Mouse (Mus musculus) 3T3-L1 (cell line): ENCODE measurements around the gene Tnfsf9.
"Not testable (repeated sequence)": the region's sequence is repeated elsewhere in the genome, so short reads cannot be mapped to it uniquely, and the experiment has no call there.

ENCODE experiments used
- DNase-seq: peaks from one replicate; pipeline ENCODE4 v3.0.0-alpha.2; 2015; ENCODE audit warnings: low read depth, low spot score

The Tnfsf9 gene

DNA sequence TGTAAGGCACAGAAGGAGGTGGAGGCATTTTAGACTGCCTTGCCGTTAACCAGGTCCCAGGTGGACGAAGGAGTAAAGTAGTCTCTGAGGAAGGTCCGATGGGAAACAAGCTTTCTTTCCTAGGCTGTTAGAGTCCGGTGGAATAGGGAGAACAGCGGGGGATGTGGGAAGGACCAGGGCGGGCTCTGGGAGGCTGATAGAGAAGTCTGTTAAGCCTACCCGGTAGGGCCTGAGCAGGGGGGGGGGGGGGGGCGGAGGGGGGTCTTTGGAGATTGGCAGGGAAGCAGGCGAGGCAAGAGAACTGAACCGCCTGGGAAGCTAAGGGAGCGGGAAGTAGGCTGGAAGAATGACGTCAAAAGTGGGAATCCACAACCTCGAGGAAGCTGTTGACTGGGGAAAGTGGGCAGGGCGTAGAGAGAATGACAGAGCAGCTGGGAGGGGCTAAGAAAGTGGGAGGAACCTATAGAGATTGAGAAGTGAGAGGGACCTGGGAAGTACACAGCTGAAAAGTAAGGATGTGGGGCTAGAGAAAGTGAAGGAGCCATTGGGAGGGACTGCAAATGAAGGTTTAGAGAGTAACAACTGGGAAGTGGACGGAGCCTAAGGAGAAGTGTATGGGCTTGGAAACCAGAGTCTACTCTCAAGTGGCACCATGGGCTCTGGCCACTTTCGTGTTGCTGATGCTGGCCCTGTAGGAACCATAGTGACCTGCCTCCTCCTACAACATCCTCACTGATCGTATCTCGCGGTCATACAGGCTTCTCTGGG, 9.1 kb upstream of the Tnfsf9 start:
- peak; percentile 39 for DNase-seq

DNA sequence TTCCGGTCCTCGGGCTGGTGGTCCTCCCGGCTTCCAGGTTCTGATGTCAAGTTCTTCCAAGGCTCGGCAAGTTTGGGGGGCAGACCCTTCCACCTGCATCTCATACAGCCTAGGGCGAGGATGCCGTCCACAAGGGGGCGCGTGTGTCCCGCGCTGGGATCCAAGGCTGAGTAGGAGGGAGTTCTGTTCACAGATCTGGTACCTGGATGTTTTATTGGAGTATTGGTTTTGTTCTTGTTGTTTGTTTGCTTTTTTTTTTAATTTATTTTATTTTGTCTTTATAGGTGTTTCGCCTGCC, 8.6 kb upstream of the Tnfsf9 start:
- peak; percentile 74 for DNase-seq

DNA sequence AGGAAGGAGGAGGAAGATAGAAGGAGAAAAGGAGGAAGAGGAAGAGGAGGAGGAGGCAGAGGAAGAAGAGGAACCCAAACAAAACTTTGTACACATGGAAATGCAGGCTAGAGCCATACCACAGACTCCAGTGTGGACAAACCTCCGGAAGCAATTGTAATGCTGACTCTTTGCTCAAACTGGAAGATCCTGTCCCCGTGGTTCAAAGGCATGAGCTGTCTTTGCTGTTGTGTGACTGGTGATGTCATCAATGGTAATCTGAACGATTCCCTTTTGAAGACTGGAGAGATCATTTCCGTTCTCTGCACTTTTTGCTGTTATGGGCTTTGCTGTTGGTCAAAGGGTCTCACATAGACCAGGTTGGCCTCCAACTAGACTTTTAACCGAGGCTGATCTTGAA, 6.8 kb upstream of the Tnfsf9 start:
- DNase-seq: no peak

DNA sequence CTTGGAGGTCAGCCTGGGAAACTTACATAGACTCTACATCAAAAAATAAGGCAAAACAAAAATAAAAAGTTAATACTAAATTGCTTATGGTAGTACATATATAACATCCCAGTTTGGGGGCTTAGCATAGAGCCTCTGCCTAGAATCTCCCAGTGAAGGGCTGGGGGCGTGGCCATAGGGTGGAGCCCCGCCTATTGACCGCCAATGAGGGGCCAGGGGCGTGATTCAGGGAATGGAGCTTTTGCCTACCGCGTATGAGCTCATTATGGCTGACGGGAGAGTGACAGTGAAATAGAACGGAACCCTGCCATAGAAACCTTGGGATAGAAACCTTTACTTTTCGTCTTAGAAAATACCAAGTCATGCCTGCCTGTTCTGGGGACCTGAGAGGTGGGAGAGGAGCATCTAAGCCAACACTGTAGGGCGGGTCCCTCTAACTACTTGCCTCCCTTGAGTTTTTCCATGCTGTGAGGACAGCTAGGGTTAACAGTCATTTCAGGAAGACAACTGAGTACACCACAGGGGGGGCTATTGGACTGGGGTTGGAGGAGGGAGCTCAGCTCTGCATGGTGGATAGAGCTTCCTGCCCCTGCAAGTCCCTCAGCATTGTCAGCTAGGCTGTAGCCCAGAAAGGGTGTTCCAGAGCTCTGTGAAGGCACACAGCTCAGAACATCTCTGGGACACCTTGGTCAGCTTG, 5.3 kb upstream of the Tnfsf9 start:
- no peak for DNase-seq

DNA sequence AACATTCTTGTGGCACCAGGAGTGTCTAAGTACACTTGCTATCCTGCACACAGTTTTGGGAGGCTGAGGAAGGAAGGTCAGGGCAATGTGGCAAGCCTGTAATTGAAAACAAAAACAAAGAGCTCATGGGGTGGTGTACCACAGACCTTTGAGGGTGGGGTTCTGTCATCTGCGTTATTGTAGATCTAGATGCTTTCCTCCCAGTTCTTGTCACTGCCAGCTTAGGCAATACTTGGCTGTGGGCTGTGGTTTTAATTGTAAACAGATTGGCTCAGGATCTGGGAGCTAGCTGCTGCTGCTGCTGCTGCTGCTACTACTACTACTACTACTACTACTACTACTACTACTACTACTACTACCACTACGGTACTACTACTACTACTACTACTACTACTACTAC, 2.8 kb upstream of the Tnfsf9 start:
- DNase-seq: peak; percentile 76

DNA sequence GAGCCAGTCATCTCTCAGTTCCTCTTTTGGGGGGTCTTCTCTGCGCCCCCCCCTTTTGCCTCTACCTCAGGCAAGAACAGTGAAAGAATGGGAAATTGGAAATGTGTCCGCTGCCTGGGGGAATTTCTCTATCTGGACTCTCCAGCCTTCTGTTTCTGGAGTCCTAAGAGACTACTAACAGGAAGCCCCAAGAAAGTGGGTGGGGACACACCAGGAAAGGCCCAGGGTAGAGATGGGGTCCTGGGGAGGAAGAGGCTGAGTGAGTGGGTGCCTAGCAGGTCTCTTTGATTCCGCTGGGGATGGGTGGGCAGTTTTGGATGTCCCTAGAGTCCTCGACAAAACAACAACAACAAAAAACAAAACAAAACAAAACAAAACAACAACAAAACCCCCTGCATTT, 629 bp upstream of the Tnfsf9 start:
- DNase-seq: peak; percentile 39

DNA sequence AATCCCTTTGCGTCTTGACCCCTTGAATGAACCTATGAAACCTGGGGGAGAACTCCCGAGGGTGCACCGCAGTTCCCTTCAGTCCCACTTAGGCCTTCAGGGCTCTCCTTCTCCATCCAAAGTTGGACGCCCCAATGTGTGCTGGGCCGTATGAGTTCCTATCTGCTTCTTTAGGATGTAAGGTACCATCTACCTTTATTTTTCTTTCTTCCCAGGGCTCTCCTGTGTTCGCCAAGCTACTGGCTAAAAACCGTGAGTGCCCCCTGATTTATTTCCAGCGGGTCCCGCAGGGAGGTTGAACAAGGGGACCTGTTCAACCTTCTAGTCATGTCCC, 877 bp downstream of the Tnfsf9 start:
- DNase-seq: no peak

DNA sequence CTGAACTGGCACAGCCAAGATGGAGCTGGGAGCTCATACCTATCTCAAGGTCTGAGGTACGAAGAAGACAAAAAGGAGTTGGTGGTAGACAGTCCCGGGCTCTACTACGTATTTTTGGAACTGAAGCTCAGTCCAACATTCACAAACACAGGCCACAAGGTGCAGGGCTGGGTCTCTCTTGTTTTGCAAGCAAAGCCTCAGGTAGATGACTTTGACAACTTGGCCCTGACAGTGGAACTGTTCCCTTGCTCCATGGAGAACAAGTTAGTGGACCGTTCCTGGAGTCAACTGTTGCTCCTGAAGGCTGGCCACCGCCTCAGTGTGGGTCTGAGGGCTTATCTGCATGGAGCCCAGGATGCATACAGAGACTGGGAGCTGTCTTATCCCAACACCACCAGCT, 1.9 kb downstream of the Tnfsf9 start:
- no peak for DNase-seq

DNA sequence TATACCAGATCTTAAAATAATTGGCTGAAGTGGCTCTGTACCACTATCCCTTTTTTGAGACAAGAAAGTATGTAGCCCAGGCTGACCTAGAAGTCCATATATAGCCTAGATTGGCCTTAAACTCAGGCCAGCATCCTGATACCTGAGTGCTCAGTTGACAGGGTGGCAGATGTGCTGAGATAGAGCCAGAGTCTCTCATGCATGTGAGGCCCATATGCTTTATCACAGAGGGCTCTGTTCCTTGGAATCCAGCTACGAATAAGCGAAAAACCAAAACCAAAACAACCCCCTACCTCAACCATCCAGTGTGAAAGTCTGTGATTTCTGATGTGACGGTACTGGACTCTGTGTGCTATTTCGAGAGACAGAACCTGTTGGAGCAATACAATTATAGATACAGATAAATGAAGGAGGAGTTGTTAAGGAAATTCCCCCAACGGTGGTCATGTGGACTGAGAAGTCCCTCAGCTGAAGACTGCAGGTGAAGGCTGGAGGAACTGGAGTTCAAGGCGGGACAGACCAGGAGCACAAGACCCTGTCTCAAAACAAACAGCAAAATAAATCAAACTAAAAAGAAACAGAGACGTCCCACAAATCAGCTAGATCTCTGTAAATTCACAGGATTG, 3.0 kb downstream of the Tnfsf9 start:
- no peak for DNase-seq

DNA sequence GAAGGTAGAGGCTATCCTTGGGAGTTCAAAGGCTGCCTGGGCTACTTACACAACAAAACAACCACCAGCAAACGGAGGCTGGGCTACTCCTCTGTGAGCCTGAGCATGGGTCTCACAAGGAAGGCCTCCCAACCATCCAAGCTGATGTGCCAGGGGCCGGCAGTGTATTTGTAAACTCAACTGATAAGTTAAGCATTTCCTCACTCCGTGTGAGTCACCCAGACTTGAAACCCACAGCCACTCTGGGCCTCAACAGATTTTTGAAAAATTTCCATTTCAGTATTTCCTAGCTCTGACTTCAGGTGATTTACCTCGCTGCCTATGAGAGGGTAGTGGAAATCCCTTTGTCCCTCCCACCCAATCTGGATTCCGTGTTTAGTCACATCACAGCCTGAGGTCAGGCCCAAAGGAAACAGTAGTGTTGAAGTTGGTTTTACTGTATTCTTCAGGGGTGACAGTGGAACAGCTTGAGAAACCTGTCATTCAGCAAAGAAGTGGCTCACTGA, 3.6 kb downstream of the Tnfsf9 start:
- DNase-seq: peak; percentile 79

DNA sequence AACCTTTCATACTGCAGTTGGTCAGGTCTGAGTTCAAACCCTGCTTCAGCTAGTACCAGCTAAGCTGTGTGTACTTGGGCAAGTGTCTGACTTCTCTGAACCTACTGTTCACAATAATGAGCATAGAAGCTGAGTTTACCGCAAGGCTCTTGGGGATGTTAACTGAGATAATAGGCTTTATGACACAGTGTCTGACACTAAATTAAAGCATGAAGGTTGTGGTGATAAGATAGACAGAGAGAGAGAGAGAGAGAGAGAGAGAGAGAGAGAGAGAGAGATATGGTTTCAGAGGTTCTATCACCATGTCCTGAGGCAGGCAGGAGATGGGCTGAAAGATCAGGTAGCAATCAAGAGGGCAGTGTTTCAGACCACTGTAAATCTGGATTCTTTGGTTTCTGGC, 4.9 kb downstream of the Tnfsf9 start:
- DNase-seq: no peak

DNA sequence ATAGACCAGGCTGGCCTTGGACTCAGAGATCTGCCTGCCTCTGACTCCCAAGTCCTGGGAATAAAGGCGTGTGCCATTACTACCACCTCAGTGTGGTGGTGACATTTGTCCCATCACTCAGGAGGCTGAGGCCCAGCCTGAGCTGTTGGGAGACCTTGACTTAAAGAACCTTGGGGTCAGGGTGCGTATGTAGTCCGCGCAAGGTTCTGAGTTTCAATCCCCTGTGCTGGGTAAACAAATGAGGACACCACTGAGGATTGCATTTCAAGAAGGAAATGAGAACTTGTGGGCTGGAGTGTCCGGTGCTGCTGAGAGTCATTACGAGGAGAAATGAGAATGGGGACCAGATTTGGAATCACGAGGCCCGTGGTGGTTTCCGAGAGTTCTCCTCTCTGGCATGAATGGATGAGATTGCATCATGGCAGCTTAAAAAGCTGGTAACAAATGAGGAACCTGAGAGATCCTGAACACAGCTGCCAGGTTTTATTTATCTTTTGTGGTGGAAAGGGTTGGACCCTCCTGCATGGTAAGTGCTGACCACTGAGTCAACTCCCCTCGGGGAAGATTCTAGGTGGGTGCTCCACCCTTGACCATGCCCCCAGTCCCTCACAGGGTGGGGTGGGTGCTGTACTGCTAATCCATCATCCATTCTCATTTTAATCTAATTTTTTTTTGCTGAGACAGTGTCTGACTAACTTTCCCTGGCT, 7.8 kb downstream of the Tnfsf9 start:
- no peak for DNase-seq

DNA sequence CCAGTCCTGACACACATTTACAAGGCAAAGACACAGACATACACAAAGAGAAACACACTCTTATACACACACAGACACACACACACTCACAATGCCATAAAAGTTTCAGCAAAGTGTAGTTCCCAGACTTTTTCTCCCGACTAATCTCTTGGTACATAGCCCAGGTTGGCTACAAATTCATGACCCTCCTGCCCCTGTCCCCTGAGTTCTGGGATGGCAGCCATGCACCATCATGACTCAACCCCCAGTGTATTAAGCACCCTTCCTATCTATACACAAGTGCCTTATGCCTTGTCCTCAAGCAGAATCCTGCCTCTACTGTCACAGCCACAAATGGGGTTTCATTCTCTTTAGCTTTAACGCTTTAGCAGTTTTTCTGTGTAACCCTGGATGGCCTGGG, 11.7 kb downstream of the Tnfsf9 start:
- DNase-seq: peak; percentile 67

DNA sequence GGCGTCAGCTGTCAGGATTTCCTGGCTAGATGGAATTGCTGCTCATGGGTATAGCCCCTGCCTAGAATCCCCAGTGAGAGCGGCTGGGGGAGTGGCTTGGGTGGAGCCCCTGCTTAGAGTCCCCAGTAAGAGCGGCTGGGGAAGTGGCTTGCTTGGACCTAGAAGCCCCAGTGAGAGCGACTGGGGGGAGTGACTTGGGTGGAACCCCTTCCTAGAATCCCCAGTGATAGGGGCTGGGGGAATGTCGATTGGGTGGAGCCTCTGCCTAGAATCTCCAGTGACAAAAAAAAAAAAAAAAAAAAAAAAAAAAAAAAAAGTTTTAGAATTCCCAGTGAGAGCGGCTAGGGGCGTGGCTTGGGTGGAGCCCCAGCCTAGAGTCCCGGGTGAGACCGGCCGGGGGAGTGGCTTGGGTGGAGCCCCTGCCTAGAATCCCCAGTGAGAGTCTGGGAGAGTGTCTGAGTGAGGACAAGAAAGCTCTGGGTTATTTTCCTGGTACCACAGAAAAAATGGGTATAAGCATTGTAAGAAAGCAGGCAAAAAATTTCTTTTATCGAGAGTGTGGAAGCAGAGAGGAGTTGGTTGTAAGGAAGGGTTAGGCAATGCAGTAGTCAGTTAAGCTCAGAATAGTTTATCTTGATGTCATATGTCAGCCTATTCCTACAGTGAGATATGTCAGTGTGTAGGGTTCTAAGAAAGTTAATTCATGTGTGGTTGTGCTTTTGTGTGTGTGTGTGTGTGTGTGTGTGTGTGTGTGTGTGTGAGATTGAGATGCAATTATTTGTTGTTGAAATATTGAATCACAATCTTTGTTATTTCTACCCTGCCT, 13.6 kb downstream of the Tnfsf9 start:
- DNase-seq: no peak

DNA sequence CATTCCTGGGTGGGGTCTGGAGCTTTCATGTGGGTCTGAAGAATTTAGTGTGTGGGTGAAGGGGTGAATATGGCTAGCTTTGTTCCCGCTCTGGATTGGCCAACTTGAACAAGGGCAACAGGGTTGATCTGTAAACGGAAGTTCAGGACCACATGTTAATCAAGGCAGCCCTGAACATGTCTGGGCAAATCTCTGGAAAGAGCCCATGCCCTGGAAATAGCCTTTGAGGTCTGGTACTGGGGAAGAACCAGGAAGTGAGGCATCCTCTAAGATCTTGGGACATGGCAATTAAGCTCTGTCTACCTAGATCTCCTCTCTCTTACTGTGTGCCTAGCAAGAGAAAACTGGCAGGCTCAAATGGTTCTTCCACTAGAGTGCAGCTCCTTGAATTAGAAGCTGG, 16.7 kb downstream of the Tnfsf9 start:
- peak; percentile 51 for DNase-seq

DNA sequence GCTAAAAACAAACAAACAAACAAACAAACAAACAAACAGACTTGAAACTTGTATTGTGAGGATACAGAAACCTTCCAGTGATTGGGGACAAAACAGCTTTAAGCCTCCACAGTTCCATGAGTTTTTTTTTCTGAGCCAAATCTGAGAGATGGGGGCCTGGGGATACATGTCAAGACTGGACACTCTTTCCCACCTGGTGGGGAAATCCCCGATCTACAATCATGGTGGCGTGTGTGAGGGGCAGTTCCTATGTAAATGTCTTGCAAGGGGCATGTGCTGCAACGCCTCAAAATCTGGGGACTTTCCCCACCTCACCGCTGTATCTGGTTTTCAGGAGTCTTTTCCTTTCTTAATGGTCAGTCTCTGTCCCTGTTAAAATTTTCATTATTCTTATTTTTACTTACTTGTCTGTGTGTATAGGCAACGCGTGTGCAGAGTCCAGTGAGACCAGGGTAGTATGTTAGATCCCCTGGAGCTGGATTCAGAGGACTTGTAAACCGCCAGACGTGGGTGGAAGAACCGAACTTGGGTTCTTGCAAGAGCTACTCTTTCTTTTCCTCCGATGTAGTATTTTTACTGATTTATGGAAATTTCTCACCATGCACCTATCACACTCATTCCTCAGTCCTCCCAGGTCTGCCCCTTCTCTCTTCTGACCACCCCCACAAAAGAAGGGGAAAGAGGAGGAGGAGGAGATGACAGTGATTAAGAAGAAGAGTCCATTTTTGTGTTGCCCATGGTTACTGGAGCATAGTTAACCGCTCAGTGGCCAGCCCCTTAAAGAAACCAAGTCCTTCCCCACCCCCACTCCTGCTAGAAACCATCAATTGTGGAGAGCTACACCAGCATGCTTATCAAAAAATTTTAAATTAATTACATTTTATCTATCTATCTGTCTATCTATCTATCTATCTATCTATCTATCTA, 18.3 kb downstream of the Tnfsf9 start:
- DNase-seq: no peak

DNA sequence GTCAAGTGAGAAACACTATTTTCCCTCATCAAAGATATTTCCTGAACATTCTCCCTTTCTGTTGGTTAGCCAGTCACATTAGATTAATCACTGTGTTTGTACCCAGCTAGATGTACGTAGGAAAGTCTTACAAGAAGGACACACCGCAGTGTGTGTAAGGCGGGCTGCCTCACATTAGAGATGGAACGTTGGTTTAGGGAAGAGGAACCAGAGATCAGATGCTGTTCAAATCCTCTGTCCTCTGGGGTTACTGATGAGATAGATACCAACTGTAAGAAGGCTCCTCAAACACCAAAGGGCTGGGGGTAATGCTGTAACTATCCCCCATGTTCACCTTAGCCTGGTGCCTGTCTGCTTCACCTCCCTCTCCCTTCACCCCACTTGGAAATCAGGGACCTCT, 19.7 kb downstream of the Tnfsf9 start:
- DNase-seq: no peak

DNA sequence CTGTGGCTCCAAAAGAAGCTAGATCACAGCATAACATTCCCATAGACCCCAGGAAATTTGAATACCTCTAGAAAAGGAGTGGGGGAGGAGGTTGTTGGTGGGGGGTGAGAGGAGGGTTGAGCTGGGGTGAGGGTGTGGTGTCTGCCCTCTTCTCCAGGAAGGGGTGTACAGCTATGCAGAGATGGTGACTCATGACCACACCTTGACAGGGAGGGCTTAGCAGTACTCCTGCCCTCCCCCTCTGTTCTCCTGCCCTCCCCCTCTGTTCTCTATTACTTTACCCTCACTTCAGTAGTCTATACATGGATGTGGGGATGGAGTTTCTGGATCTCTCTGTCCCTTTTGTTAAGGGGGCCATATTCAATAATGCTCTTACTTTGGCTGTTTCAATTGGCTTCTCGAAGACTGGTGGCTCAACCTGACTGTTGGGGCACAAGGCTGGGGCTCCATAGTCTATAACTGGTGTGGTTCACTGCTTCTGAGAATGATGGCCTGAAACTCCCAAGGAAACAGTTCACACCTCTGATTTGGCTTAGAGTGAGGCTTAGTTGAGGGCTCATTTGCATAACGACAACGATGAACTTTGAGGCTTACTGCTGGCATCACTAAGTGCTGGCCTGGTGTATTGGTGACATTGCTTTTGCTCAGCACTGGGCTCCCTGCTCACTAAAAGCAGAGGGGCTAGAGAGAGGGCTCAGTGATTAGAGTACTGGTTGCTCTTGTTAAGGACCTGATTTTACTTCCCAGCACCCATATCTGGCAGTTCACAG, 20.9 kb downstream of the Tnfsf9 start:
- DNase-seq: no peak

DNA sequence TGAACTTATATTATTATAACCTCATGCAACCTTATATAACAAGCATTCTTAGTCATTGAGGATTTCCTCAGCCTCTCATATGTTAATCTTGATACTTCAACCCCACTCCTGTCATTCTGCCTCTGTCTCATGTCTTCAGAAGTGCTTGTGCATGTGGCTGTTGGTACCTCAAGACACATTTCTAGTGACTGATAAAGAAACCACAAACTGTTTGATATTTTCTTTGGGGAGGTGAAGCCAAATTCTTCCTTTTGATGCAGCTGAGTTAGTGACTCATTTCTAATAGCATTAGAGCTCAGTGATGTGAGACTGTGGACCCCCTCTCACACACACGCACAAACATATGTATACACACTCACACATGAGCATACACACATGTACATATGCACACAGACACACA, 26.7 kb downstream of the Tnfsf9 start:
- DNase-seq: no peak

DNA sequence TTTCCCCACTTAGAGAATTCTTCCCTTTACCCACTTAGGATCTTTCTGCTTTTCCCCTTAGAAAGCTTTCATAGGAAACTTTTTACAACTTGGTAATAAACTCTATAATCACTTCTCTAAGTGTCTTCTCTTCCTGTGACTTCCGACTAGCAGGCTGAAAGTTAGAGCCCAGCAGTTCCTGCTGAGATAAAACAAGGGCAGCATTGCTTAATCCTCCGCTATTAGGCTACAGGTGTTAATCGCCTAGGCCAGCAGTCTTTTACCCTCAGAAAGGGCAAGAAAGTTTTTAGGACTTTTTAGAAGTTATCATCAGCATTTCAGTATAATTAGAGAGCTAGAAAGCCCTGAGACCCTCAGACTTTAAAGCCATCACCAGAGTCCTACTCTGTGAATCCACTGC, 28.9 kb downstream of the Tnfsf9 start:
- DNase-seq: not testable (repeated sequence)
